Mouse (Mus musculus) stomach, embryonic 15.5 days (tissue): ENCODE data around the gene Dhx40. TPM values are rescaled to one million over a fixed set of nuclear protein-coding genes. Genes with fewer than 3 reads are reported as not detected.
"Not testable (repeated sequence)": the region's sequence is repeated elsewhere in the genome, so short reads cannot be mapped to it uniquely, and the experiment has no call there.

ENCODE experiments used
- ATAC-seq: fragments of 200-750 bp; cut with Nextera tagmentation; 2 replicates; pipeline ENCODE4 v1.8.0; 2017; ENCODE audit warnings: low read depth, moderate number of reproducible peaks, moderate TSS enrichment; ENCODE audit not compliant: insufficient read depth, low FRiP score
- H3K27ac ChIP-seq: fragments of 300-500 bp; sonication (generic); 2 replicates; pipeline ENCODE4 v1.5.1; 2015; ENCODE audit warnings: mild to moderate bottlenecking, inconsistent platforms
- H3K27me3 ChIP-seq: fragments of 300-500 bp; sonication (generic); replicated peaks from 2 replicates; pipeline ENCODE4 v1.6.1; 2015; ENCODE audit warnings: inconsistent platforms
- H3K36me3 ChIP-seq: fragments of 300-500 bp; sonication (generic); 2 replicates; pipeline ENCODE4 v1.6.1; 2015; ENCODE audit warnings: inconsistent platforms
- H3K4me1 ChIP-seq: fragments of 300-500 bp; sonication (generic); 2 replicates; pipeline ENCODE4 v1.6.1; 2015; ENCODE audit warnings: inconsistent platforms
- H3K4me2 ChIP-seq: fragments of 300-500 bp; sonication (generic); 2 replicates; pipeline ENCODE4 v1.6.1; 2015; ENCODE audit warnings: mild to moderate bottlenecking, inconsistent platforms
- H3K4me3 ChIP-seq: fragments of 300-500 bp; sonication (generic); replicated peaks from 2 replicates; pipeline ENCODE4 v1.5.1; 2015; ENCODE audit warnings: inconsistent platforms
- H3K9ac ChIP-seq: fragments of 300-500 bp; sonication (generic); 2 replicates; pipeline ENCODE4 v1.6.1; 2015; ENCODE audit warnings: inconsistent platforms
- H3K9me3 ChIP-seq: fragments of 300-500 bp; sonication (generic); 2 replicates; pipeline ENCODE4 v1.6.1; 2016; ENCODE audit warnings: inconsistent platforms
- WGBS: fragments of 180-500 bp; shearing (Covaris S2); methylation state at CpG from one replicate; pipeline ENCODE4 v1.1.7; 2015; 5-methylcytosine and 5-hydroxymethylcytosine counted together
- polyA plus RNA-seq: library from polyadenylated mRNA; unstranded; fragments of >200 nt; fragmentation: Nextera tagmentation; extraction: Ambion mirVana; gene quantifications from 2 replicates; pipeline ENCODE4 v1.2.1, GENCODE M21; 2015

Gene Dhx40
- polyA plus RNA-seq, 1 experiment from 2014 or later: 17.6 TPM

DNA sequence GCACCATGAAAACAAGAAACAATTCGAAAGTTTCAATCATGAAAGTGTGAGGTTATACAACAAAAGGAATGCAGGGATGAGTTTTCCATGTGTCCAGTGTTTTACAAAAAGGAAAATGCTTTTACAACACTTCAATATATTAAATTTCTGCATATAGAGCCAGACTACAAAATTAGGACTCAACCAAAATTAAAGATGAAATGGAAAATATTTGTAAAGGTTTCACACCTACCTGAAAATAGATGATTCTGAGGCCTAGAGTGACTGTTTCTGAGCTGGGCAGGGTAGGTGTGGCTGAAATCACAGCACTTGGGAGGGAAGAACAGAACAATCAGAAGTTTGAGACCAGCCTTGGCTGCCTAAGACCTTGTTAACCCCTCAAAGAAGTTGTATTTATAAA is 31.2 kb upstream of the Dhx40 start:
- Histone ChIP-seq H3K27ac (no peak overlapping the region), H3K9ac (no peak overlapping the region), H3K4me1 (peaks cover 7% of the 10 kb centered on the region; the same call in 1 of the 2 replicates), H3K9me3 (no peaks in the 10 kb centered on the region), H3K27me3 (no peaks in the 10 kb centered on the region), H3K36me3 (no peaks in the 10 kb centered on the region), H3K4me3 (no peak overlapping the region), H3K4me2 (no peak overlapping the region)
- ATAC-seq: no peak
- WGBS: 74% methylated on average over 1 of the region's 1 CpGs

DNA sequence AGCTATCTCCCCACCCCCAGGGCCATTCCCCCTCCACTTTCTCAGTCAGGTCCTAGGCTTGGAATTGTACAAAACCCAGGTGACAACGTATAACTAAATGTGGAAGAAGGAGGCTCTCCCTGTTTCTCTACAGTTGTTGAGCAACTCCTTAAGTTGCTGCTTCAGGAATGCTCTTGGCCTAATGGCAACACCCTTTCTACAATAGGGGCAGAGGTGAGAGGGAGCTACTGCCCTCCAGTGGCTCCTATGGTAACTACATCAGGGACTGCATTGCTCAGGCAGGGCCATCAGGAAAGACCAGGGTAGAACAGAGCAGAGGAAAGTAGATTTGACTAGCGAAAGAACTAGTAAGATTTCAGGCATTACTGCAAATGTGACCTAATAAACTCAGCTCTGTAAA is 28.8 kb upstream of the Dhx40 start:
- Histone ChIP-seq H3K36me3 (no peaks in the 10 kb centered on the region), H3K9me3 (no peaks in the 10 kb centered on the region), H3K27ac (no peak overlapping the region), H3K4me1 (peaks cover 7% of the 10 kb centered on the region; the same call in 1 of the 2 replicates), H3K4me2 (no peak overlapping the region), H3K27me3 (no peaks in the 10 kb centered on the region), H3K4me3 (no peak overlapping the region), H3K9ac (no peak overlapping the region)
- no peak for ATAC-seq
- WGBS: 45% methylated on average over 2 of the region's 2 CpGs

GRCm38 (mm10) chr11:86834628-86835338 is 27.2 kb upstream of the Dhx40 start:
- WGBS: 65% methylated on average over 8 of the region's 8 CpGs
- H3K27me3 ChIP-seq: no peaks in the 10 kb centered on the region
- H3K4me1 ChIP-seq: 0 out of 2 replicates have a peak, but pooled peaks cover 5% of the 10 kb centered on the region
- no peaks in the 10 kb centered on the region for H3K36me3 ChIP-seq
- no peaks in the 10 kb centered on the region for H3K9me3 ChIP-seq
- no peak overlapping the region for H3K9ac ChIP-seq
- no peak for ATAC-seq
- H3K4me3 ChIP-seq: no peak overlapping the region
- H3K4me2 ChIP-seq: no peak overlapping the region
- H3K27ac ChIP-seq: no peak overlapping the region

GRCm38 (mm10) chr11:86834050-86834449 is 26.5 kb upstream of the Dhx40 start:
- Histone ChIP-seq H3K4me1 (no peaks in the 10 kb centered on the region), H3K9ac (no peak overlapping the region), H3K9me3 (no peaks in the 10 kb centered on the region), H3K36me3 (no peaks in the 10 kb centered on the region), H3K27me3 (no peaks in the 10 kb centered on the region), H3K27ac (no peak overlapping the region), H3K4me3 (no peak overlapping the region), H3K4me2 (no peak overlapping the region)
- ATAC-seq: no peak
- 82% methylated on average over 7 of the region's 7 CpGs for WGBS

GRCm38 (mm10) chr11:86833153-86833552 is 25.6 kb upstream of the Dhx40 start:
- Histone ChIP-seq H3K27ac (no peak overlapping the region), H3K4me3 (no peak overlapping the region)

DNA sequence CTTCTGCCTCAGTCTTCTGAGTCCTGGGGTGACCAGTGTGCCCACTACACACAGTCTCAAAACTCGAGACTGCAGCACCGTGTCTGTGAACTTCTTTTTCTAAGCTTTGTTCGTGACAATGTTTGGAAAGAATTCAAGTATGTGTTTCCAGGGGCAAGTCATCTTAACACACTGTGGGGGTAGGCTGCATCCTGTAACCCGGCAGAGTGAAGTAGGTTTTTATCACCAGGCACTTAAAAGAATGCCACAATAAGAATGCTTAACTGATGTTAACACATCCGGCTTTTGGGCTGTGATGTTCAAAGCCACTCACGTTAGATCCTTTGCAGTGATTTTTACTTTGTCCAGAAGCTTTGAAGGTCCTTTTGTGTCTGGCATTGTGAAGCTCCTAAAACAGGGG is 20.9 kb upstream of the Dhx40 start:
- no peak for ATAC-seq
- Histone ChIP-seq H3K4me1 (no peaks in the 10 kb centered on the region), H3K36me3 (no peaks in the 10 kb centered on the region), H3K27ac (no peak overlapping the region), H3K9me3 (no peaks in the 10 kb centered on the region), H3K27me3 (no peaks in the 10 kb centered on the region), H3K4me2 (no peak overlapping the region), H3K9ac (no peak overlapping the region), H3K4me3 (no peak overlapping the region)
- WGBS: 49% methylated on average over 6 of the region's 6 CpGs

More at GRCm38 (mm10) chr11:86833153-86833552, 25.6 kb upstream of the Dhx40 start:
- Histone ChIP-seq H3K36me3 (no peaks in the 10 kb centered on the region), H3K27me3 (no peaks in the 10 kb centered on the region), H3K9me3 (no peaks in the 10 kb centered on the region), H3K9ac (no peak overlapping the region), H3K4me1 (no peaks in the 10 kb centered on the region), H3K4me2 (no peak overlapping the region)
- ATAC-seq: no peak
- WGBS: 70% methylated on average over 3 of the region's 3 CpGs

DNA sequence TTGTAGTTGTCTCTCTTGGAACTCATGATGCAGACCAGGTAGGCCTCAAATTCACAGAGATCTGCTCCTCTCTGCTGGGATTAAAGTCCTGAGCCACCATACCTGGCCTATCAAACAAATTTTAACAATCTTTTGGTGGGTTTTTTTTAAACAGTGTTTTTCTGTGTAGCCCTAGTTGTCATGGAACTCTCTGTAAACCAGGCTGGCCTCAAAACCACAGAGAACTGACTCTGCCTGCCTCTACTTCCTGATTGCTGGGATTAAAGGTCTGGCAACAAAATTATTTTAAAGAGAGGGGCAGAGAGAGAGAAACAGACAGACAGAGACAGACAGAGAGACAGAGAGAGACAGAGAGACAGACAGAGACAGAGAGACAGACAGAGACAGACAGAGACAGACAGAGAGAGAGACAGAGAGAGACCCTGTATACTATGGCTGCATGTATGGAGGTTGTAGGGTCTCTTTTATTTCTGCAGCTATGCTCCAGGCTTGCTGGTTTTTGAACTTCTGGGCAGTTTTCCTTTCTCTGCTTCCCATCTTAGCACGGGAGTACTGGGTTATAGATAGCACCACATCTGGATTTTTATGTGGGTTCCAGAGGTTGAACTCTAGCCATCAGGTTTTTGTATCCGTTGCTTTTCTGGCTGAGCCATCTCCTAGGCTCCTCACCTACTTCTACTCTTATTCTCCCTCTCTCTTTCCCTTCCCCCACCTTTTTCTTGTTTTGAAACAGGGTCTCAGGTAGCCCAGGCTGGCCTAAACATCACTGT is 20.1 kb upstream of the Dhx40 start:
- Histone ChIP-seq H3K4me2 (no peak overlapping the region), H3K27ac (no peak overlapping the region), H3K27me3 (no peaks in the 10 kb centered on the region), H3K4me3 (no peak overlapping the region), H3K36me3 (no peaks in the 10 kb centered on the region), H3K4me1 (no peaks in the 10 kb centered on the region), H3K9me3 (no peaks in the 10 kb centered on the region), H3K9ac (no peak overlapping the region)
- no peak for ATAC-seq
- 65% methylated on average over 2 of the region's 2 CpGs for WGBS

- Histone ChIP-seq H3K27ac (no peak overlapping the region), H3K4me3 (no peak overlapping the region), H3K9ac (no peak overlapping the region), H3K4me2 (no peak overlapping the region), H3K27me3 (no peaks in the 10 kb centered on the region), H3K4me1 (no peaks in the 10 kb centered on the region), H3K9me3 (no peaks in the 10 kb centered on the region), H3K36me3 (no peaks in the 10 kb centered on the region)
- no peak for ATAC-seq
- WGBS: 94% methylated on average over 7 of the region's 7 CpGs
These were observed 16.9 kb upstream of the Dhx40 start for GRCm38 (mm10) chr11:86824433-86824832.

GRCm38 (mm10) chr11:86822531-86822930 is 15.0 kb upstream of the Dhx40 start:
- no peaks in the 10 kb centered on the region for H3K36me3 ChIP-seq
- no peak overlapping the region for H3K27ac ChIP-seq
- H3K4me2 ChIP-seq: no peak overlapping the region
- H3K4me1 ChIP-seq: no peaks in the 10 kb centered on the region
- H3K4me3 ChIP-seq: no peak overlapping the region
- no peaks in the 10 kb centered on the region for H3K9me3 ChIP-seq
- ATAC-seq: no peak
- H3K27me3 ChIP-seq: no peaks in the 10 kb centered on the region
- H3K9ac ChIP-seq: no peak overlapping the region
- WGBS: 90% methylated on average over 7 of the region's 7 CpGs

GRCm38 (mm10) chr11:86819536-86819935 is 12.0 kb upstream of the Dhx40 start:
- H3K9me3 ChIP-seq: no peaks in the 10 kb centered on the region
- H3K27me3 ChIP-seq: no peaks in the 10 kb centered on the region
- H3K4me2 ChIP-seq: no peak overlapping the region
- no peak overlapping the region for H3K4me3 ChIP-seq
- no peaks in the 10 kb centered on the region for H3K36me3 ChIP-seq
- no peak overlapping the region for H3K27ac ChIP-seq
- 71% methylated on average over 8 of the region's 8 CpGs for WGBS
- no peak overlapping the region for H3K9ac ChIP-seq
- no peak for ATAC-seq
- H3K4me1 ChIP-seq: no peaks in the 10 kb centered on the region

DNA sequence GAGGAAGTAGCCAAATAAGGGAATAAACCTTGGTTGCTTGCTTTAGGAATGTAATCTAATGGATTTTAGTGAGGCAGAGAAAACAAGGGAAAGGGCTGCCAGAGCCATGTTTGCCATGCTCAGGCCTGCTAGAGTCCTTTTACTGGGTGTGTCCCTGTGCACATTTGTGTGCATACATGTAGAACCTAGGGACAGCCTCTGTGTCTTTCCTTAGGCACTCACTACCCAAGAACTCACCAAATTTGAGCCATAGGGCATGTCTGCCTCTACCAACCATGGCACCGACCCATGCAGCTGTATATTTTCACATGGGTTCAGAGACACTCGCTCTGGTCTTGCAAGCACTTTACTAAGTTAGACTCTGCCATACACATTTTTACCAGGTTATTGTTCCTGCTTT is 11.4 kb upstream of the Dhx40 start:
- no peak overlapping the region for H3K9ac ChIP-seq
- H3K27ac ChIP-seq: no peak overlapping the region

GRCm38 (mm10) chr11:86816288-86816687 is 8.7 kb upstream of the Dhx40 start:
- H3K27ac ChIP-seq, H3K4me3 ChIP-seq, H3K9ac ChIP-seq, H3K27me3 ChIP-seq, ATAC-seq, H3K4me1 ChIP-seq, H3K9me3 ChIP-seq, H3K36me3 ChIP-seq, H3K4me2 ChIP-seq: not testable (repeated sequence)
- 77% methylated on average over 3 of the region's 3 CpGs for WGBS

More for the DNA sequence above, 11.4 kb upstream of the Dhx40 start:
- H3K4me1 ChIP-seq: no peaks in the 10 kb centered on the region
- no peak overlapping the region for H3K4me3 ChIP-seq
- 85% methylated on average over 2 of the region's 2 CpGs for WGBS
- no peaks in the 10 kb centered on the region for H3K36me3 ChIP-seq
- no peak for ATAC-seq
- H3K27me3 ChIP-seq: no peaks in the 10 kb centered on the region
- no peak overlapping the region for H3K4me2 ChIP-seq
- H3K9me3 ChIP-seq: no peaks in the 10 kb centered on the region
